Mouse (Mus musculus) kidney, embryonic 16.5 days (tissue): ENCODE results near the gene Tenm2. TPM values are rescaled to one million over a fixed set of nuclear protein-coding genes. Genes with fewer than 3 reads are reported as not detected.

ENCODE experiments used
- ATAC-seq: fragments of 200-750 bp; cut with Nextera tagmentation; 2 replicates; pipeline ENCODE4 v1.8.0; 2017; ENCODE audit warnings: moderate TSS enrichment; ENCODE audit not compliant: low FRiP score, low TSS enrichment
- H3K27ac ChIP-seq: fragments of 300-500 bp; sonication (generic); 2 replicates; pipeline ENCODE4 v1.5.1; 2014; ENCODE audit warnings: low read length
- H3K27me3 ChIP-seq: fragments of 300-500 bp; sonication (generic); 2 replicates; pipeline ENCODE4 v1.6.1; 2014; ENCODE audit warnings: low read length, control low read depth, mixed read lengths; ENCODE audit not compliant: insufficient read depth
- H3K36me3 ChIP-seq: fragments of 300-500 bp; sonication (generic); 2 replicates; pipeline ENCODE4 v1.6.1; 2014; ENCODE audit warnings: low read length, control low read depth, mixed read lengths; ENCODE audit not compliant: insufficient read depth
- H3K4me1 ChIP-seq: fragments of 300-500 bp; sonication (generic); 2 replicates; pipeline ENCODE4 v1.6.1; 2014; ENCODE audit warnings: low read length, control low read depth, mixed read lengths; ENCODE audit not compliant: insufficient read depth
- H3K4me2 ChIP-seq: fragments of 300-500 bp; sonication (generic); replicated peaks from 2 replicates; pipeline ENCODE4 v1.6.1; 2014; ENCODE audit warnings: low read depth, low read length
- H3K4me3 ChIP-seq: fragments of 300-500 bp; sonication (generic); 2 replicates; pipeline ENCODE4 v1.5.1; 2014; ENCODE audit warnings: mild to moderate bottlenecking, low read length
- H3K9ac ChIP-seq: fragments of 300-500 bp; sonication (generic); replicated peaks from 2 replicates; pipeline ENCODE4 v1.6.1; 2014; ENCODE audit warnings: low read length
- H3K9me3 ChIP-seq: fragments of 300-500 bp; sonication (generic); 2 replicates; pipeline ENCODE4 v1.6.1; 2016; ENCODE audit warnings: low read length, control low read depth
- whole genome bisulfite sequencing: fragments of 180-500 bp; shearing (Covaris S2); extraction: QIAGEN DNeasy Blood & Tissue Kit; methylation state at CpG from one replicate; pipeline ENCODE4 v1.1.7; 2014; 5-methylcytosine and 5-hydroxymethylcytosine counted together
- polyA plus RNA-seq: library from polyadenylated mRNA; unstranded; fragments of >200 nt; fragmentation: Nextera tagmentation; extraction: Ambion mirVana; gene quantifications from 2 replicates; pipeline ENCODE4 v1.2.1, GENCODE M21; 2015

The Tenm2 gene
- polyA plus RNA-seq, 1 experiment from 2014 or later, result 0.76 TPM

GRCm38 (mm10) chr11:36277192-36277902 lies 958.4 kb downstream of the Tenm2 start:
- H3K9ac ChIP-seq, result 0 out of 2 replicates have a peak overlapping the region, but pooled peaks have one; percentile 11
- ATAC-seq, result peak; percentile 83
- no peaks in the 10 kb centered on the region for H3K36me3 ChIP-seq
- H3K9me3 ChIP-seq, result no peaks in the 10 kb centered on the region
- H3K4me2 ChIP-seq, result peak overlapping the region; percentile 57
- peaks cover 14% of the 10 kb centered on the region; the same call in 1 of the 2 replicates for H3K4me1 ChIP-seq
- H3K27me3 ChIP-seq, result no peaks in the 10 kb centered on the region
- peak overlapping the region; percentile 39 for H3K4me3 ChIP-seq
- no peak overlapping the region for H3K27ac ChIP-seq
- 17% methylated on average over 20 of the region's 20 CpGs for WGBS

DNA sequence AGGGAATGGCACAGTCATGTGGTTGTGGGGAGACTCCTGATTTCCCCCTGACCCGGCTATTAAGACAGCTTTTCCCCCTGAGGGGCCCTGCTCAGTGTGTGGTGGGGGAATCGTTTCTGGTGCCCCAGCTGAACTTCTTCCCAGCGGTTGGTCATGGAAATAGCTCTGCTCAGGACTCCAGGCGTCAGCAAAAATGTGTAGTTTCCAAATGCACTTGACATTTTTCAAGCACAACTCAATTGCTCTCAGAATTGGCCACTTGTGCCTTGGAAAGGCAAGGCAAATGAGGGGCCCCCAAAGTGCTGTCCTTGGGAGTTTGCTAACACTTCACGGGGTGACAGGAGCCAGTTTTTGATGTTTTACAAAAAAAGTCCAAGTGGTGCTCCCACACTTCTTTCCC lies 959.7 kb downstream of the Tenm2 start:
- Histone ChIP-seq H3K4me1 (peaks cover 14% of the 10 kb centered on the region; the same call in 1 of the 2 replicates), H3K27ac (no peak overlapping the region), H3K36me3 (no peaks in the 10 kb centered on the region), H3K4me3 (no peak overlapping the region), H3K9me3 (no peaks in the 10 kb centered on the region), H3K4me2 (no peak overlapping the region), H3K9ac (no peak overlapping the region), H3K27me3 (no peaks in the 10 kb centered on the region)
- ATAC-seq, result no peak
- 27% methylated on average over 5 of the region's 5 CpGs for WGBS

- no peak overlapping the region for H3K4me3 ChIP-seq
- H3K36me3 ChIP-seq, result no peaks in the 10 kb centered on the region
- no peak overlapping the region for H3K27ac ChIP-seq
- 79% methylated on average over 2 of the region's 2 CpGs for WGBS
- H3K9ac ChIP-seq, result no peak overlapping the region
- no peak overlapping the region for H3K4me2 ChIP-seq
- H3K4me1 ChIP-seq, result peaks cover 12% of the 10 kb centered on the region; the same call in 1 of the 2 replicates
- H3K27me3 ChIP-seq, result no peaks in the 10 kb centered on the region
- H3K9me3 ChIP-seq, result no peaks in the 10 kb centered on the region
- no peak for ATAC-seq
Observed at GRCm38 (mm10) chr11:36272149-36272548, 963.6 kb downstream of the Tenm2 start.

DNA sequence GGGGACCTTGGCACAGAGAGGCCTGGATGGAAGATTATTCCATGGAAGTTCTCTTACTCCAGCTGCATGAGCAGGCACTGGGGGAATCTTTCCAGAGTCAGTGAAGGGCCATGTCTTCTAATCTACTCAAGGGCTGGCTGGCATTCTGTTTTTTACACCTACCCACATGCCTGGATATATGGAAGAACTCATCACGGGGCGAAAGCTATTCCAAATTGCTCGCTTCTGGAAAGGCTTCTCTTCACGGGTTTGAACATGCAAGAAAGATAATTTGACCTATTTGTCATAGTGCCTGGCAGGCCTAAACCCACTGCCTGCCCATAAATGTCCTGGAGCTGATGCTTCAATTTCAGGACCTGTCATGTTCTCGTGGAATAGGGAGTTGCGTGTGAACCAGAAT lies 965.8 kb downstream of the Tenm2 start:
- ATAC-seq, result no peak
- 80% methylated on average over 6 of the region's 6 CpGs for WGBS

GRCm38 (mm10) chr11:36264776-36265466 lies 970.8 kb downstream of the Tenm2 start:
- H3K36me3 ChIP-seq, result no peaks in the 10 kb centered on the region
- H3K4me2 ChIP-seq, result peak overlapping the region; percentile 24; the same call in 1 of the 2 replicates
- peaks cover 7% of the 10 kb centered on the region; the same call in 1 of the 2 replicates for H3K4me1 ChIP-seq
- H3K9ac ChIP-seq, result no peak overlapping the region
- no peak overlapping the region for H3K4me3 ChIP-seq
- no peak for ATAC-seq
- 60% methylated on average over 17 of the region's 17 CpGs for WGBS
- no peak overlapping the region for H3K27ac ChIP-seq
- H3K9me3 ChIP-seq, result no peaks in the 10 kb centered on the region
- H3K27me3 ChIP-seq, result no peaks in the 10 kb centered on the region

More for the DNA sequence above, 965.8 kb downstream of the Tenm2 start:
- no peak overlapping the region for H3K4me2 ChIP-seq
- no peak overlapping the region for H3K4me3 ChIP-seq
- no peaks in the 10 kb centered on the region for H3K36me3 ChIP-seq
- H3K4me1 ChIP-seq, result no peaks in the 10 kb centered on the region
- H3K27me3 ChIP-seq, result no peaks in the 10 kb centered on the region
- H3K27ac ChIP-seq, result no peak overlapping the region
- no peaks in the 10 kb centered on the region for H3K9me3 ChIP-seq
- H3K9ac ChIP-seq, result no peak overlapping the region

DNA sequence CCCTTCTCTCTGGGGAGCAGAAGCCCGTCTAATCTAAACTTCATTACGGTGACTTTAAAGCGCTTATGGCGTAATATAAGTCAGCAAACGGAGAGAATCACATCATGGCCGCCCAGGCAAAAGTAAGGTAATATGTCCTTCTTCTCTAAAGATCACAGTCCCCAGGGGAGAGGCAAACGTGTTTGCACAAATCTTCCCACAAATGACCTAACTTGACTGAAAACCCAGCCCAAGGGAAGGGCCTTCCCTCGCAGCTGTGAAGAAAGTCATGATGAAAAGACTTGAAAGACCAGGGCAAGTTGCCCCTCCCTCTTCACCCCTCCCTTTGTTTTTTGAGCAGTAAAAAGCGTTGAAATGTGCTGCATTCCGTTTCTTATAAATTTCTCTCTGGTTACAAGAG lies 971.9 kb downstream of the Tenm2 start:
- Histone ChIP-seq H3K27me3 (no peaks in the 10 kb centered on the region), H3K9ac (no peak overlapping the region), H3K27ac (no peak overlapping the region), H3K4me3 (no peak overlapping the region), H3K9me3 (no peaks in the 10 kb centered on the region), H3K4me1 (peaks cover 8% of the 10 kb centered on the region; the same call in 1 of the 2 replicates), H3K36me3 (no peaks in the 10 kb centered on the region), H3K4me2 (no peak overlapping the region)
- ATAC-seq, result no peak
- WGBS, result 25% methylated on average over 10 of the region's 10 CpGs

GRCm38 (mm10) chr11:36257187-36257586 lies 978.6 kb downstream of the Tenm2 start:
- H3K9ac ChIP-seq, result no peak overlapping the region
- H3K4me3 ChIP-seq, result no peak overlapping the region
- H3K4me1 ChIP-seq, result 0 out of 2 replicates have a peak, but pooled peaks cover 6% of the 10 kb centered on the region
- H3K4me2 ChIP-seq, result no peak overlapping the region
- no peaks in the 10 kb centered on the region for H3K36me3 ChIP-seq
- ATAC-seq, result no peak
- no peaks in the 10 kb centered on the region for H3K9me3 ChIP-seq
- no peak overlapping the region for H3K27ac ChIP-seq
- H3K27me3 ChIP-seq, result no peaks in the 10 kb centered on the region
- WGBS, result 65% methylated on average over 5 of the region's 5 CpGs

DNA sequence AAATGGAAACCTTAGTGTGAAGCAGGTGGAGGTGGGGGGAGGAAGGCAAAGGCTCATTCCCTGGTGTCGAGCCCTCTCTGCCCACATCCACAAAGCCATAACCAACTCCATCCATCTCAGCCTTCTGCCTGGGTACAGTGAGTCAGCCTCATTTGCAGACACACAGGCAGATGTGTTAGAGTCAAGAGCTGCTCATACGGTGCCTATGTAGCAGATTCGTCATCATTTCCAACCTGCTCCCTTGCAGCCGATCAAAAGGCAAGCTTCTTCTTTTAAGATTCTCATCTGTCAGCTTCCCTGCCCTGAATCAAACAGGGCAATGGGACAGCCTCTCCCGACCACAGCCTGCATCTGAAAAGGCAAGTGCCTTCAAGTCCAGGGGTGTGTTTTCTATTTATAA lies 979.0 kb downstream of the Tenm2 start:
- no peak for ATAC-seq
- Histone ChIP-seq H3K4me3 (no peak overlapping the region), H3K4me1 (0 out of 2 replicates have a peak, but pooled peaks cover 6% of the 10 kb centered on the region), H3K27ac (no peak overlapping the region), H3K27me3 (no peaks in the 10 kb centered on the region), H3K36me3 (no peaks in the 10 kb centered on the region), H3K9me3 (no peaks in the 10 kb centered on the region), H3K9ac (no peak overlapping the region), H3K4me2 (no peak overlapping the region)
- WGBS, result 76% methylated on average over 5 of the region's 5 CpGs

- H3K27ac ChIP-seq, result no peak overlapping the region
- H3K4me3 ChIP-seq, result no peak overlapping the region
- H3K4me2 ChIP-seq, result no peak overlapping the region
- H3K36me3 ChIP-seq, result no peaks in the 10 kb centered on the region
- 89% methylated on average over 2 of the region's 2 CpGs for WGBS
- H3K4me1 ChIP-seq, result 0 out of 2 replicates have a peak, but pooled peaks cover 6% of the 10 kb centered on the region
- no peaks in the 10 kb centered on the region for H3K27me3 ChIP-seq
- no peak overlapping the region for H3K9ac ChIP-seq
- ATAC-seq, result no peak
- no peaks in the 10 kb centered on the region for H3K9me3 ChIP-seq
Observed at GRCm38 (mm10) chr11:36254019-36254418, 981.7 kb downstream of the Tenm2 start.

DNA sequence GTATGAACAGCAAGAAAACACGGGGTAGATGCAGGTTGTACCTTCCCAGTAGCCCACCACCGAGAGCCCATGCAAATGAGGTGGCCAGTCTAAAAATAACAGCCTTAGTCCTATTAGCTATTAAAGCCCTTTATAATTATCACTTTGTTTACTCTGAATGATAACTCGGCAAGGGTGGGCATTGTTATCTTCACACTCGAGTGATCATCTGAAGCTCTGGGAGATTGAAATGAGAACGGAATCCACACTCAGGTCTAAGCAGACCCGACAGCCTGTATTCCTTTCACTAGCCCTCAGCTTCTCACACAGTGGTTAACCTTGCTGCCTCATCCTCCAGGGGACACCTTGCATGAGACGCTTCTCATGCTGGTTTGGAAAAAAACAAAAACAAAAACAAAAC lies 985.7 kb downstream of the Tenm2 start:
- Histone ChIP-seq H3K27me3 (no peaks in the 10 kb centered on the region), H3K4me3 (no peak overlapping the region), H3K9me3 (no peaks in the 10 kb centered on the region), H3K4me1 (no peaks in the 10 kb centered on the region), H3K27ac (no peak overlapping the region), H3K9ac (no peak overlapping the region), H3K36me3 (no peaks in the 10 kb centered on the region), H3K4me2 (no peak overlapping the region)
- 69% methylated on average over 7 of the region's 7 CpGs for WGBS
- no peak for ATAC-seq
